Mouse (Mus musculus) hindbrain, embryonic 16.5 days (tissue): ENCODE measurements around the gene Zfp335. TPM values are rescaled to one million over a fixed set of nuclear protein-coding genes. Genes with fewer than 3 reads are reported as not detected.
"Not testable (repeated sequence)": the region's sequence is repeated elsewhere in the genome, so short reads cannot be mapped to it uniquely, and the experiment has no call there.

Experiments
- ATAC-seq: fragments of 200-750 bp; cut with Nextera tagmentation; 2 replicates; pipeline ENCODE4 v1.8.0; 2017; ENCODE audit warnings: moderate TSS enrichment, moderate library complexity
- H3K27ac ChIP-seq: fragments of 300-500 bp; sonication (generic); 2 replicates; pipeline ENCODE4 v1.5.1; 2014; ENCODE audit warnings: low read depth, mild to moderate bottlenecking, control low read depth, low read length, moderate library complexity
- H3K27me3 ChIP-seq: fragments of 300-500 bp; sonication (generic); replicated peaks from 2 replicates; pipeline ENCODE4 v1.6.1; 2014; ENCODE audit warnings: low read length; ENCODE audit not compliant: control insufficient read depth, insufficient read depth
- H3K36me3 ChIP-seq: fragments of 300-500 bp; sonication (generic); 2 replicates; pipeline ENCODE4 v1.6.1; 2014; ENCODE audit warnings: mild to moderate bottlenecking, low read length, moderate library complexity, mixed read lengths; ENCODE audit not compliant: control insufficient read depth, insufficient read depth
- H3K4me1 ChIP-seq: fragments of 300-500 bp; sonication (generic); 2 replicates; pipeline ENCODE4 v1.6.1; 2014; ENCODE audit warnings: low read depth, low read length; ENCODE audit not compliant: control insufficient read depth, insufficient read depth
- H3K4me2 ChIP-seq: fragments of 300-500 bp; sonication (generic); 2 replicates; pipeline ENCODE4 v1.6.1; 2014; ENCODE audit warnings: mild to moderate bottlenecking, low read length, control low read depth, moderate library complexity
- H3K4me3 ChIP-seq: fragments of 300-500 bp; sonication (generic); 2 replicates; pipeline ENCODE4 v1.5.1; 2014; ENCODE audit warnings: mild to moderate bottlenecking, low read length, control low read depth, moderate library complexity
- H3K9ac ChIP-seq: fragments of 300-500 bp; sonication (generic); 2 replicates; pipeline ENCODE4 v1.6.1; 2014; ENCODE audit warnings: low read depth, mild to moderate bottlenecking, control low read depth, low read length, moderate library complexity
- H3K9me3 ChIP-seq: fragments of 300-500 bp; sonication (generic); 2 replicates; pipeline ENCODE4 v1.6.1; 2014; ENCODE audit warnings: mild to moderate bottlenecking, low read length, moderate library complexity; ENCODE audit not compliant: control insufficient read depth
- WGBS: fragments of 180-500 bp; shearing (Covaris S2); extraction: QIAGEN DNeasy Blood & Tissue Kit; methylation state at CpG from one replicate; pipeline ENCODE4 v1.1.7; 2014; 5-methylcytosine and 5-hydroxymethylcytosine counted together
- polyA plus RNA-seq: library from polyadenylated mRNA; unstranded; fragments of >200 nt; fragmentation: Nextera tagmentation; extraction: Ambion mirVana; gene quantifications from 2 replicates; pipeline ENCODE4 v1.2.1, GENCODE M21; 2015

The Zfp335 gene
- polyA plus RNA-seq, 1 experiment from 2014 or later = 13.4 TPM

DNA sequence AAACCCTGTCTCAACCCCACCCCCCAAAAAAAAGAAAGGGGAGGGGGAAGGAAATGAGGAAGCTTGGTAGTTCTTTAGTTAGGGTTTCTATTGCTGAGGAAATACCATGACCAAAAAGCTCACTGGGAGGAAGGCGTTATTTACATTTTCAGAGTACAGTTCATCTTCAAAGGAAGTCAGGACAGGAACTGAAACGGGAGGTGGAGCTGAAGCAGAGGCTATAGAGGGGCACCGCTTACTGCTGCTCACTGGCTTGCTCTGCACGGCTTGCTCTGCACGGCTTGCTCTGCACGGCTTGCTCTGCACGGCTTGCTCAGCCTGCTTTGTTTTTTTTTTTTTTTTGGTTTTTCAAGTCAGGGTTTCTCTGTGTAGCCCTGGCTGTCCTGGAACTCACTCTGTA lies 43.1 kb downstream of the Zfp335 start:
- 0 out of 2 replicates have a peak, but pooled peaks cover 3% of the 10 kb centered on the region for H3K9me3 ChIP-seq
- H3K4me2 ChIP-seq = no peak overlapping the region
- no peak overlapping the region for H3K27ac ChIP-seq
- WGBS = 72% methylated on average over 7 of the region's 7 CpGs
- no peaks in the 10 kb centered on the region for H3K36me3 ChIP-seq
- no peaks in the 10 kb centered on the region for H3K4me1 ChIP-seq
- no peak overlapping the region for H3K4me3 ChIP-seq
- H3K9ac ChIP-seq = no peak overlapping the region
- H3K27me3 ChIP-seq = no peaks in the 10 kb centered on the region
- ATAC-seq = no peak

DNA sequence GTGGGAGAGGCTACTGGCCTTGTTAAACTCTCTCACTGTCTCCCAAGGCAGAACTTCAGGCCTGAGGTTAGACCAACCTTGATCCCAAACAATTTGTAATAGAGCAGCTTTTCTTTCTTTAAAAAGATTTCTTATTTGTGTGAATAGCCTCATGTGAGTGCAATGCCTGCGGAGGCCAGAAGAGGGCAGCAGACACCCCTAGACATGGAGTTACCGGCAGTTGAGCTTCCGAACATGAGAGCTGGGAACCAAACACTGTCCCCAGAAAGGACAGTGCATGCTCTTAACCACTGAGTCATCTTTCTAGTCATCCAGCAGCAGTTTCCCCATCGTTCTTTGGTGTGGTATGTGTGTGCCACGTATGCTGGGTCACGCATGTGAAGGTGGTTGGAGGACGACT lies 44.0 kb downstream of the Zfp335 start:
- Histone ChIP-seq H3K4me3 (no peak overlapping the region), H3K9me3 (0 out of 2 replicates have a peak, but pooled peaks cover 3% of the 10 kb centered on the region), H3K4me1 (no peaks in the 10 kb centered on the region), H3K36me3 (no peaks in the 10 kb centered on the region), H3K4me2 (no peak overlapping the region), H3K9ac (no peak overlapping the region), H3K27ac (no peak overlapping the region), H3K27me3 (no peaks in the 10 kb centered on the region)
- 84% methylated on average over 7 of the region's 7 CpGs for WGBS
- ATAC-seq = no peak

DNA sequence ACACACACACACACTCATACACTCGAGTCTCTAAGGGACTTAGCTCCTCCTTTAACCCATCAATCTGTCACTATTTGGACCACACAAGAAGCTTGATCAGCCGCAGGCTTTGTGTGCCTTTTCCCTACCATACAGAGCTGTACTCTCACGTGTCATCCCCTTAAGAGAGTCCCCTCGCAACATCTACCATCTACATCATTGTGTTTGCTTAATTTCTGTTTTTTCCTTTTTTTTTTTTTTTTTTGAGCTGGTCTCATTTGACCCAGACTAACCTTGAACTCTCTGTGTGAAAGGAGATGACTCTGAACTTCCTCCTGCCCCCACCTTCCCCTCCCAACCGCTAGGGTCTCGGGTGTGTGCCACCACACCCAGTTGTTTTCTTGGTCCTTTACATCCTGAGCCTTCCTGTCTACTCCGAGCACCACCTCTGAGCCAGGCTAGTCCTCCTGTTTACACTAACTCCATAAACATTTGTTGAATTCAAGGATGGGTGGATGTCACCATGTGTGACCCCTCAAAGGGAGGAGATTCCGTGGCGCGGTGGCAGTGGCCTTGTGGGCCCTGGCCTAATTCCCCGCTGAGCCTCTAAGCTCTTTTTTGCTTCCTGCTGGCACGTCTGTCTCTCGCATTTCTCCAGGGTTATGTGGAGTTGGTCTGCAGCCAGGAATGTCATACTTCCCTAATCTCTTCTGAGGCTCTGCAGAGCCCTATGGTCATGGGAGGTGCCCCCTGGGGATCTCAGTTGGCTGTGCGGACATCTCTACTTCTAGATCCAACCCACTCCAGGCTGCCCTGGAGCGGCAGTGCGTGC lies 44.6 kb downstream of the Zfp335 start:
- WGBS = 56% methylated on average over 16 of the region's 16 CpGs
- Histone ChIP-seq H3K4me3 (no peak overlapping the region), H3K27ac (no peak overlapping the region)

DNA sequence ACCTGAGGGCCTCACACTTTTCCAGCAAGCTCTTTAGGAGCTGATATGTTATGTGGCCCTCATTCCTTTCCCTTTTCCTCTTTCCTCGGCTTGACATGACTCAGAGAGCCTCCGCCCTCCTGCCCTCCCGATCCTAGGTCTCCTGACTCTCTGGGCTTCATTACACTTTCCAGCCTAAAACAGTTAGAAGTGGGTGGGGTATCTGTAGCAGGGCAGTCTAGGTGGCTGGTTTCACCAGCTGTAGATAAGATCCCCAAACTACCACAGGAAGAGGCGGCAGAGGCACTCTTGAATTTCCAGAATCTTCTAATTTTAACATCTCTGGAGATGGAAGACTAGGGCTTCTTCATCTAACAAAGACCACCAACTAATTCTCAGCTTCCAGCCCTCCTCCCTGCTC lies 47.0 kb downstream of the Zfp335 start:
- ATAC-seq = no peak
- H3K4me3 ChIP-seq = no peak overlapping the region
- H3K9me3 ChIP-seq = 0 out of 2 replicates have a peak, but pooled peaks cover 3% of the 10 kb centered on the region
- H3K36me3 ChIP-seq = no peaks in the 10 kb centered on the region
- no peak overlapping the region for H3K9ac ChIP-seq
- H3K4me1 ChIP-seq = peaks cover 4% of the 10 kb centered on the region; the same call in 1 of the 2 replicates
- no peak overlapping the region for H3K27ac ChIP-seq
- H3K27me3 ChIP-seq = no peaks in the 10 kb centered on the region
- H3K4me2 ChIP-seq = no peak overlapping the region
- 81% methylated on average over 4 of the region's 4 CpGs for WGBS

More for the DNA sequence above, 44.6 kb downstream of the Zfp335 start:
- Histone ChIP-seq H3K4me1 (peaks cover under 1% of the 10 kb centered on the region; the same call in 1 of the 2 replicates), H3K27me3 (no peaks in the 10 kb centered on the region), H3K4me2 (no peak overlapping the region), H3K9me3 (0 out of 2 replicates have a peak, but pooled peaks cover 3% of the 10 kb centered on the region), H3K36me3 (no peaks in the 10 kb centered on the region), H3K9ac (no peak overlapping the region)
- no peak; the same call in 1 of the 2 replicates for ATAC-seq

DNA sequence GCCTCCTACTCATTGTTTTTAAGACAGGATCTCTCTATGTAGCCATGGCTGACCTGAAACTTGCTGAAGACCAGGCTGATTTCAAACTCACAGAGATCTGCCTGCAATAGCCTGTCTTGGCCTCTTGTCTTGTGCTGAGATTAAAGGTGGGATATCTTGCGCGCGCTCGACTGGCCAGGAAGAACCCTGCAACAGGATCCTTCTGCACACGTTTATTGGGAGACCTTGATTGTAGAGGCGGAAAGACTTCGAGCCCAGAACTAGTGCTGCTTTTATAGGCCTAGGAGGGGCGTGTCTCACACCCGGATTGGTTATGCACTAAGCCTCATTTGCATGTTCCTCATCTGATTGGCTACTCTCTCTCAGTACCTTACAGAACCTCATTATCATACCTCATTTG lies 48.1 kb downstream of the Zfp335 start:
- not testable (repeated sequence) for H3K9ac ChIP-seq, H3K4me3 ChIP-seq, H3K36me3 ChIP-seq, H3K27ac ChIP-seq, H3K27me3 ChIP-seq, H3K4me2 ChIP-seq, ATAC-seq, H3K9me3 ChIP-seq, H3K4me1 ChIP-seq
- WGBS = 97% methylated on average over 7 of the region's 9 CpGs

DNA sequence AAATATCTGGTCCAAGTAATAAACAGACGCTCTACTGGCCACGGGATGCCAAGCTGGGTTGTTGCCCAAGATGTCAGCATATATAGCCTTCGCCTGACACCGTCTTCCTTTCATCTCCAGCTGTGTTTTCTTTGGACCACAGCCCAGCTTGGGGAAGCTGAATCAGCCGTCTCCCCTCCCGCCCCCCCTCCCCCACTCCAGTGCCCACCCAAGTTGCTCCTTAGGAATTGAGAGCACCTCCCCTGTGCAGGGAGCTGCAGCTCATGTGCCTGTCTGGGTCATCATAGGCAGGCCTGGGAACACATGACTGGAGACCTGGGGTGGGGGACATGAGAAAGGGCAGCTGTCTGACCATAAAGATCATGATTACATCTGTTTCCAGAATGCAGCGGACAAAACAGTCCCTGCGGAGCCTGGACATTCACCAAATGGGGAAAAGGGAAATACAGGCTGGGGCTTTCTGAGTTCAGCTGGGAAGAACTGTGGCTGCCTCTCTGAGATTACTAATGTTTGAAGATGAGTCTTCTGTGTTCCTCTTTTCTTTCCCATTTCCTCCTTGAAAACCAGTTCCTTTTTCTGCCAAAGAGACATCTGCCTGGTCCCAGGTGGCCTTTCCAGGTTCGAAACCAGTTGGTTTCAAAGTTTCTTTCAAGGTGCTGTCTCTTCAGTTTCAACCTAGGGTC lies 49.2 kb downstream of the Zfp335 start:
- Histone ChIP-seq H3K9me3 (no peaks in the 10 kb centered on the region), H3K36me3 (no peaks in the 10 kb centered on the region), H3K27me3 (0 out of 2 replicates have a peak, but pooled peaks cover 5% of the 10 kb centered on the region), H3K4me1 (peaks cover 10% of the 10 kb centered on the region), H3K4me2 (no peak overlapping the region), H3K4me3 (no peak overlapping the region), H3K9ac (no peak overlapping the region), H3K27ac (peak overlapping the region; percentile 27)
- peak; percentile 80 for ATAC-seq
- 31% methylated on average over 9 of the region's 9 CpGs for WGBS

DNA sequence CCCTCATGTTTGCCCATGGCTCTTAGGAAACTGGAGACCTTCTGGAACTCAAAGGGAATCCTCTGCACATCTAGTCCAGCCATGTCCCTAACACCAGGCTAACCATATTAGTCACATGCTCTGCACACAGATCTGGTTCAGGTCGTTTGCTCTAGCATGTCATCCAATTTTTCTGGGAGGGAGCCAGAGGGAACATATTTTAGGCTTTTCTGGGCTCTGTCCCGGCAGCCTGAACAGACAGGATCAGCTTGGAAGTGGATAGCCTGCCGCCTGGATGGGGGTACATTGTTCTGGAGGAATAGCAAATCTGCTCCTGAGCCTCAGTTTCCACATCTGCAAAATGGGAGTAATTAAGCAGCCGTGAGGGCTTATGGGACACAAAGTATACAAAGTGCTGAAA lies 50.5 kb downstream of the Zfp335 start:
- 0 out of 2 replicates have a peak, but pooled peaks cover 8% of the 10 kb centered on the region for H3K27me3 ChIP-seq
- no peak overlapping the region for H3K4me3 ChIP-seq
- no peak overlapping the region for H3K9ac ChIP-seq
- peaks cover 19% of the 10 kb centered on the region for H3K4me1 ChIP-seq
- WGBS = 67% methylated on average over 4 of the region's 4 CpGs
- H3K27ac ChIP-seq = no peak overlapping the region
- H3K4me2 ChIP-seq = no peak overlapping the region
- ATAC-seq = no peak
- no peaks in the 10 kb centered on the region for H3K36me3 ChIP-seq
- no peaks in the 10 kb centered on the region for H3K9me3 ChIP-seq

DNA sequence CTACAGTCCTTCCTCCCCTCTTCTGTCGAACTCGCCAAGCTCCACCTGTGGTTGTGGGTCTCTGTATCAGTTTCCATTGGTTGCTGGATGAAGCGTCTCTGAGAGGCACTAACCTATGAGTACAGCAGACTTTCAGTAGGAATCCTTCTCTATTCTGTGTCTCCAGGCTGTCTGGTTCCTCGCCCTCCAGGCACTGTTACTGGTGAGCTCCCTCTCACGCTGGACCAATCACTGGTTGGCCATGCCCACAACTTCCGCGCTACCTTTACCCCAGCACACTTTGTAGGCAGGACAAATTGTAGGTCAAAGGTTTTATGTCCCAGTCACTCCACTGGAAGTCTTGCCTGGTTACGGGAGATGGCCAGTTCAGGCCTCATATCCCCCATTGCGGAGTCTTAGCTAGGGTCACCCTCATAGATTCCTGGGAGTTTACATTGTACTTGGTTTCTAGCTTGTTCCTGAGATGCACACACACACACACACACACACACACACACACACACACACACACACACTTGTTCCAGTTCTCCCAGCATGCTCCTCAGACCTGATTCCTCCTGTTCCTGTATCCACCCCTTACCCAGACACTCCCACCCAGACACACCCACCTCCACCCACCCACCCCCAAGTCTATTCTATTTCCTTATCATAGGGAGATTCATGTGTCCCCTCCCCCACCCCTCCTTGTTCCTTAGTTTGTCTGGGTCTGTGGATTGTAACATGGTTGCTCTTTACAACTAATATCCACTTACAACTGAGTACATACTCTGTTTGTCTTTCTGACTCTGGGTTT lies 51.7 kb downstream of the Zfp335 start:
- H3K4me2 ChIP-seq = no peak overlapping the region
- peaks cover 8% of the 10 kb centered on the region; the same call in 1 of the 2 replicates for H3K27me3 ChIP-seq
- 59% methylated on average over 9 of the region's 9 CpGs for WGBS
- H3K4me1 ChIP-seq = peaks cover 21% of the 10 kb centered on the region
- no peak overlapping the region for H3K27ac ChIP-seq
- H3K4me3 ChIP-seq = no peak overlapping the region
- H3K36me3 ChIP-seq = no peaks in the 10 kb centered on the region
- no peak overlapping the region for H3K9ac ChIP-seq
- no peaks in the 10 kb centered on the region for H3K9me3 ChIP-seq
- ATAC-seq = no peak
